Mouse (Mus musculus) frontal cortex, adult (tissue): ENCODE data around the gene Nrsn2.
A peak's percentile ranks its signal among the peaks of the same experiment; 100 is the strongest.

ENCODE experiments used
- ATAC-seq: cut with Nextera tagmentation; 2 replicates; pipeline ENCODE4 v1.9.2; 2017; ENCODE audit warnings: mild to moderate bottlenecking, moderate library complexity, mixed read lengths; ENCODE audit not compliant: low TSS enrichment

Nrsn2 gene

DNA sequence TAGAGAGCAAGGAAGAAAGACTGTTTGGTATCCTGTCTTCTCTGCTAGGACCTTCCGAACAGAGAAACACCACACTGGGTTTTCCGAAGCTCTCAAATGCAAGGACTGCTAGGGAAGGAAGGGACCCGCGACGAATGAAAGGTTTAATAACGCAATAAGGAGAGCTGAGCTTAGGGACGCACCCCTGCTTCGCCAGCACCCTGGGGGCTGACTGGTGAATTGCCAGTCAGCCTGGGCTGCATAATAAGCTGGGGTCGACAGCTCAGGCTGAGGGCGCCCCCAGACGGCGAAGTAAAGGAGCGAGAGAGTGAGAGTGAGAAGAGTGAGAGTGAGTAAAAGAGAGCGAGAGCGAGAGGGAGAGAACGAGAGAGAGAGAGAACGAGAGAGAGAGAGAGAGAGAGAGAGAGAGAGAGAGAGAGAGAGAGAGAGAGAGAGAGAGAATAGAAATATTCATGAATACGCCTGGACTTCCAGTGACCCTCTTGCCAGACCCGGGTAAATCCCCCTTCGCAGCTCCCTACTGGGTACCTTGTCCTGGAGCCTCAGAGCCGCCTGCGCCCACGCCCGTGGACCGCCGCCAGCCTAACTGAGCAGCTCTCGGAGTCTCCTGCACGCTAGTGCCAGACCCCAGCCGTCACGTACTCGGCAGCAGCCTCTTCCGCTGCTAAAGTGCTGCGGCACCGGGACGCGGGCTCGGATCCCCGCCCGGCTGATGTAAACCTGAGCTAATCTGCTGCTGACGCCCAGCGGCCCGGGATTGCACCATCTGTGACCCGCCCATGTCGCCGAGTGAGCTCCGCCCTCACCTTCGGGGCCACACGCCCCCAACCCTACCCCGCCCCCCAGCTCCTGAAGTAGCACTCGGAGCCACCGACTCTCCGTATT, 32.9 kb downstream of the Nrsn2 start, which contains the start of gene Trib3:
Gene Trib3 (minus strand): TSS at position 704 of the 885 bp plus-strand sequence.
- ATAC-seq = peak; percentile 82

GRCm38 (mm10) chr2:152339631-152340179, 36.7 kb downstream of the Nrsn2 start:
- ATAC-seq = no peak

GRCm38 (mm10) chr2:152338319-152338718, 38.1 kb downstream of the Nrsn2 start:
- no peak for ATAC-seq

DNA sequence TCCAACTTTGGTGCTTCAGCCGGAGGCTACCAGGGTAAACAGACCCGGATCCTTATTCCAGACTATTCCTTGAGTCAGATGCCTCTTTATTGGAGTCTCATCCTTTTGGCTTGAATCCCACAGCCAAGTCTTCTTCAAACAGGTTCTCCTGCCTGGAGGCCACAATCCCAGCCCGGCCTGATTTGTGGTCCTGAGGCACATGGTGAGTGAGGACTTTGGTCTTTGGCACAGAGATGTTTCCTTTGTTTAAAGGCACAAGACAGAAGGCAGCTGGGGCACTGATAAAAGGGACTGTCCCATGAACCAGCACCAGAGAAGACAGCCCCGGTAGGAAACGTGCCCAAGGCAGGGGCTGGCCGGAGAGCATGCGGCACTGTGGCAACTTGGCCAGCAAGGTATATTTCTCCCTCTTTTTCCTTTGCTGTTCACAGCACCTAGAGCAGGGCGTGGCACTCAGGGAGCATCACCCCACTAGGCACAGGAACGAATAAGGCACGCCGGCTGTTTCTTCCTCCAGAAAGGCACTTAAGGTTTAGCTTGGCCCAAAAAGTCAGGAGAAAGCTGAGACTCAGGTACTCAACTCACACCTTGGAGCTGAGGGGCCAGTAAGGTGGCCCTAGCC, 38.7 kb downstream of the Nrsn2 start:
- ATAC-seq = no peak

DNA sequence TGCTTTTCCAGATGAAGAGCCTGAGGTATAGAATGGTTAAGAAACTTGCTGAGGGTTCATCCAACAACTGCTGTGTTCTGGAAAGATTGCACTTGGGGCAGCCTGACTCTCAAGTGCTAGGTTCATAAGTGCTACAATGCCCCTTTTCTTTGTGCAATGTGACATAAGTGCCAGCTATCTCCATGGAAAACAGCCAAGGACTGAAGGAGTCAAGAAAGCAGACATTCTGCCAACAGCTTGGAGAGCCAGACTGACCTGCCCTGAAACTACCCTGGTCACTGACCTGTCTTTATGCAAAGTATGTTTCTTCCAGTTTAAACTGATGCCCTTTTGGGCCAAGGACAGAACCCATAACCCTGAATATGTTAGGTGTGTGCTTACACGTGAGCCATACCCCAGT, 39.6 kb downstream of the Nrsn2 start:
- ATAC-seq = no peak

- ATAC-seq = peak; percentile 28; the same call in 1 of the 2 replicates
Observed at GRCm38 (mm10) chr2:152335289-152335820, 41.1 kb downstream of the Nrsn2 start.

- ATAC-seq = no peak
Observed at GRCm38 (mm10) chr2:152333345-152334006, 43.0 kb downstream of the Nrsn2 start.

- peak; percentile 95 for ATAC-seq
Observed at GRCm38 (mm10) chr2:152332101-152332825, 44.2 kb downstream of the Nrsn2 start, which contains the start of gene Rbck1. TSS of gene Rbck1 (minus strand) at chr2:152332653.

DNA sequence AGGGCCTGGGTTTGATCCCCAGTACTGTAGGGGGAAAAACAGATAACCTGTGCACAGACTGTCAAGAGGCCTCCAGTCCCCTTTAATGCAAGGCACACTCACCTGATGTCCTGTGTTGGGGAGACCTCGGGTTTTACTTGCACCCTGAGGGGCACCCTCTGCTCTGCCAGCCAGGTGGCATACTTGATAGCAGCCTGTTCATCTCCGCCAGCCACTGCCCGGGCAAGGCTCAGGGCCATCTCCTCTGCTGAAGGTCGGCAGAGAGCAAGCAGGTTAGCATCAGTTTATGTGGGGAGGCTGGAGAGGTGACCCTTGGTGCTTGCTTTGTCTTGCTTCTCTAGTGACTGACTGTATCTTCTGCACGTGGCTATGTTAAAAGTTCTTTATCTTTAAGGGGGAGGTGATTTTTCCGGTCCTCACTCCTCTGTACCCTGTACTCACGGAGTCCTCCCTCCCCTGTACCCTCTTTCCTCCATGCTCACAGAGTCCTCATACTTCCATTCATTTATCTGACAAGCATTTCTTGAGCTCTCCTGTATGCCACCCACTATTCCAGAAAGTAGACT, 45.5 kb downstream of the Nrsn2 start:
- ATAC-seq = no peak

DNA sequence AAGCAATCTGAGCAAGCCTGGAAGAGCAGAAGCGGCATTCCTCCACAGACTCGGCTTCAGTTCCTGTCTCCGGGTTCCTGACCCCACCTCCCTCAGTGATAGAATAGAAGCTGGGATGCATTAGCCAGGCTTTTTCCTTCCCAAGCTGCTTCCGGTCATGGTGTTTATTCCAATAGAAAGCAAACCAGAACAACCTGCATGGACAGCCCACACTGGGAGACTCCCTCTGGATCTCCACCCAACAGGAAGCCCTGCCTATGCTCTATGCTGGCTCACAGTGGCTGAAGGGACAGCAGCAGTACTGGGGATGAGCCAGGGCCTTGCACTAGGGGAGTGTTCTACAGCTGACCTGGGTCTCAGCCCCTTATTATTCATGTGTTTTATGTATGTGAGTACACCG, 48.5 kb downstream of the Nrsn2 start:
- ATAC-seq = no peak

- no peak for ATAC-seq
Observed at GRCm38 (mm10) chr2:152326654-152327053, 49.8 kb downstream of the Nrsn2 start.

- ATAC-seq = no peak
Observed at GRCm38 (mm10) chr2:152326157-152326556, 50.3 kb downstream of the Nrsn2 start.

GRCm38 (mm10) chr2:152324842-152325241, 51.6 kb downstream of the Nrsn2 start:
- ATAC-seq = no peak

DNA sequence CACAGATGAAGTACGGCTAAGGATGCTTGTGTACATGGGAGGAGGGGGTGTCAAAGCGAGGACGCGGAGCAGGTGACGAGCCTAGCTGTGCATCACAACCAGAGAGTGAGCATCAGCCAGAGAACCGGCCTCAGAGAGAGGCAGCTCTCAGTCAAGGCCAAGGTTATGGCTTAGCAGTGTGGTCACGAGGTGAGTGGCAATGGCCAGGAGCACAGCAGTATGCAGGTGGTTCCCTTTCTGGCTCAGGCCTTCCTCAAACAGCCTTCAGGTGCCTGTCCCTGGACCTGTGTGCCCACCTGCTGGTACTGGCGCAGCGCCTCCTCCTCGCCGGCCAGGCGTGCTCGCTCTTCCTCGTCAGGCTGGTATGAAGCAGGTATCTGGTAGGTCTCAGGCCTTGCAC, 52.5 kb downstream of the Nrsn2 start:
- no peak for ATAC-seq

GRCm38 (mm10) chr2:152322198-152322597, 54.2 kb downstream of the Nrsn2 start:
- ATAC-seq = no peak

DNA sequence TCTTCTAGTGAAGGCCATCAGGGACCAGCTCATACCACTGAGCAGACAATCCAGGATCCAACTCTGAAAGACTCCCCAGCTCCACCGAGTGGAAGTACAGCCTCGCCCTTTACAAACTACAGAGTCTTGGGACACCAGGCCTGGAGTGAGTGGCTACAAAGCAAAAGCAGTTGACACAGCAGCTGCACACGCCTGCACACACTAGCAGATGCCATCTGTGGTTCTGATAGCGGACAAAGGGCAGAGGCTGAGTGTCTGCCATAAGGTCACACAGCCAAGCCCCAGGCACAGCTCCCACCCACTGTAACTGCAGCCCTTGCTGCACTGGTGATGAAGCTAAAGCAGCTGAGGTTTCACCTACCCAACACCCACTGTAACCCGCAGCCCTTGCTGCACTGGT, 54.9 kb downstream of the Nrsn2 start:
- ATAC-seq = no peak
